Mouse (Mus musculus) midbrain, postnatal 0 days (tissue): ENCODE measurements around the gene Cfap99. TPM values are rescaled to one million over a fixed set of nuclear protein-coding genes. Genes with fewer than 3 reads are reported as not detected.
A peak's percentile ranks its signal among the peaks of the same experiment; 100 is the strongest.

Experiments used
- ATAC-seq: fragments of 200-750 bp; cut with Nextera tagmentation; 2 replicates; pipeline ENCODE4 v1.8.0; 2017; ENCODE audit warnings: moderate number of reproducible peaks, mild to moderate bottlenecking, moderate TSS enrichment, moderate library complexity; ENCODE audit not compliant: low FRiP score
- DNase-seq: peaks from one replicate; pipeline ENCODE4 v3.0.0-alpha.2; 2015; ENCODE audit warnings: low spot score
- H3K27ac ChIP-seq: fragments of 300-500 bp; sonication (generic); 2 replicates; pipeline ENCODE4 v1.5.1; 2014; ENCODE audit warnings: low read depth, mild to moderate bottlenecking, low read length, mixed read lengths
- H3K27me3 ChIP-seq: fragments of 300-500 bp; sonication (generic); 2 replicates; pipeline ENCODE4 v1.6.1; 2014; ENCODE audit warnings: low read length, control low read depth, mixed read lengths; ENCODE audit not compliant: insufficient read depth
- H3K36me3 ChIP-seq: fragments of 300-500 bp; sonication (generic); 2 replicates; pipeline ENCODE4 v1.6.1; 2014; ENCODE audit warnings: low read length, control low read depth, mixed read lengths; ENCODE audit not compliant: insufficient read depth
- H3K4me1 ChIP-seq: fragments of 300-500 bp; sonication (generic); 2 replicates; pipeline ENCODE4 v1.6.1; 2014; ENCODE audit warnings: mild to moderate bottlenecking, control low read depth, antibody characterized with exemption, low read length, mixed read lengths; ENCODE audit not compliant: insufficient read depth
- H3K4me2 ChIP-seq: fragments of 300-500 bp; sonication (generic); 2 replicates; pipeline ENCODE4 v1.6.1; 2014; ENCODE audit warnings: low read depth, mild to moderate bottlenecking, low read length, mixed read lengths; ENCODE audit not compliant: poor library complexity, severe bottlenecking
- H3K4me3 ChIP-seq: fragments of 300-500 bp; sonication (generic); 2 replicates; pipeline ENCODE4 v1.5.1; 2014; ENCODE audit warnings: low read depth, mild to moderate bottlenecking, low read length, moderate library complexity
- H3K9ac ChIP-seq: fragments of 300-500 bp; sonication (generic); replicated peaks from 2 replicates; pipeline ENCODE4 v1.6.1; 2014; ENCODE audit warnings: mild to moderate bottlenecking, low read length, moderate library complexity, mixed read lengths; ENCODE audit not compliant: poor library complexity, severe bottlenecking
- H3K9me3 ChIP-seq: fragments of 300-500 bp; sonication (generic); 2 replicates; pipeline ENCODE4 v1.6.1; 2016; ENCODE audit warnings: low read length, control low read depth
- CTCF ChIP-seq: IDR thresholded peaks from 2 replicates; pipeline ENCODE4 v1.5.1; 2016; ENCODE audit warnings: antibody characterized with exemption, mild to moderate bottlenecking
- WGBS: fragments of 180-500 bp; shearing (Covaris S2); extraction: QIAGEN DNeasy Blood & Tissue Kit; methylation state at CpG from one replicate; pipeline ENCODE4 v1.1.7; 2014; 5-methylcytosine and 5-hydroxymethylcytosine counted together
- polyA plus RNA-seq: library from polyadenylated mRNA; unstranded; fragments of >200 nt; fragmentation: Nextera tagmentation; extraction: Ambion mirVana; gene quantifications from 2 replicates; pipeline ENCODE4 v1.2.1, GENCODE M21; 2015
- total RNA-seq: library from RNA; depleted of rRNA; stranded (reverse); fragments of >200 nt; gene quantifications from 2 replicates; pipeline ENCODE4 v1.2.3, GENCODE M21; 2014

Cfap99 gene
- total and polyA plus RNA-seq, 2 experiments from 2014 or later: 0.37 to 2.1 TPM

DNA sequence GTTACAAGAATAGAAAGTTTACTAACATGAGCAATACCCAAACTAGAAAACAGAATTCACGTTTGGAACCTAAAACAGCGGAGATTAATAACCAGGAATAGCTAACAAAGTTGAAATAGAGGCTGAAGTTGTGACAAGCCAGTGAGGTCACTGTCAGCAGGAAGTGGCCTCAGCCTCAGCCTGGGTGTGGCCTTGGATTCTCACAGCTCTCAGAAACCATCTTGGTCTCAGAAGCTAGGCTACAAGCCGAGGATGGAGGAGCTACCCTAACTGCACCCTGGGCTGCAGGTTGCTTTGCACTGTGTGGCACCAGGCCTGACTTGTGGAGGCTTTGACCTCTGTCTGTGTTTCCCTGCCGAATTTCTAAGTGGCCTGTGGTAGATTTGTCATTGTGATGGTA lies 22.3 kb upstream of the Cfap99 start:
- WGBS: 81% methylated on average over 4 of the region's 4 CpGs
- H3K4me3 ChIP-seq: no peak overlapping the region
- H3K27ac ChIP-seq: no peak overlapping the region
- DNase-seq: no peak
- H3K9me3 ChIP-seq: no peaks in the 10 kb centered on the region
- H3K4me2 ChIP-seq: no peak overlapping the region
- no peaks in the 10 kb centered on the region for H3K27me3 ChIP-seq
- no peaks in the 10 kb centered on the region for H3K36me3 ChIP-seq
- no peak overlapping the region for H3K9ac ChIP-seq
- no peak for TF ChIP-seq CTCF
- no peaks in the 10 kb centered on the region for H3K4me1 ChIP-seq
- no peak for ATAC-seq

DNA sequence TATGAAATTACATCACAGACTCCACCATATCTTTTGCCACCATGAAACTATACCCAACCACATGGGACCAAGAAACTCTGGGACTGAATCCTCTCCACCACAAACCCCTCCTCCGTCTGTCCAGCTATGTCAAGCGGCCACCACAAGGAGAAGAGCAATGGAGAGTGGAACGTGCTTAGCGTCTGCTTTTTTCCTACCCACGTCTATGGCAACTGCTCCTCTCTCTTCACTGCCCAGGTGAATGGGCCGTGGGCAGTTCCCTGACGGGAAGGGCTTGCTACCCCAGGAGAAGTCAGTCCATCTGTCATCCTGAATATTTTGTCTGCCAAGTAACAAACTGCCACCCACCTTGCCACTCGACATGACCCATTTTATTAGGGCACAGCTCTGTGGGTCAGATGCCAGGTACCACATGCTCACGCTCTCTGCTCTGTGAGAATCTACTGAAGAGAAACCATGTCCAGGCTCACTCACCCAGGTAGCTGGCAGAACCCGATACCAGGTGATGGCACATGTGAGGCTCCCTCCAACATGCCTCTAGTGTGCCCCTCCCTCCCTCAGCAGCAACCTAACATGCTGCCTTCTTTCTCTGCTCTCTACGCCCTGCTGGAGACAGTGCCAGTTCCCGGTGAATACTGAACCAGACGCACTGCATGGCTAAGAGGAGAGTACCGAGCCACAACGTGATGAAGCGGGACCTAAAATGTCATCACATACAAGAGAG lies 19.0 kb upstream of the Cfap99 start:
- no peak overlapping the region for H3K4me3 ChIP-seq
- no peak overlapping the region for H3K9ac ChIP-seq
- H3K9me3 ChIP-seq: no peaks in the 10 kb centered on the region
- H3K27me3 ChIP-seq: no peaks in the 10 kb centered on the region
- ATAC-seq (no peak), DNase-seq (peak; percentile 51)
- no peaks in the 10 kb centered on the region for H3K36me3 ChIP-seq
- H3K27ac ChIP-seq: no peak overlapping the region
- 88% methylated on average over 16 of the region's 16 CpGs for WGBS
- no peaks in the 10 kb centered on the region for H3K4me1 ChIP-seq
- no peak overlapping the region for H3K4me2 ChIP-seq
- TF ChIP-seq CTCF: no peak

DNA sequence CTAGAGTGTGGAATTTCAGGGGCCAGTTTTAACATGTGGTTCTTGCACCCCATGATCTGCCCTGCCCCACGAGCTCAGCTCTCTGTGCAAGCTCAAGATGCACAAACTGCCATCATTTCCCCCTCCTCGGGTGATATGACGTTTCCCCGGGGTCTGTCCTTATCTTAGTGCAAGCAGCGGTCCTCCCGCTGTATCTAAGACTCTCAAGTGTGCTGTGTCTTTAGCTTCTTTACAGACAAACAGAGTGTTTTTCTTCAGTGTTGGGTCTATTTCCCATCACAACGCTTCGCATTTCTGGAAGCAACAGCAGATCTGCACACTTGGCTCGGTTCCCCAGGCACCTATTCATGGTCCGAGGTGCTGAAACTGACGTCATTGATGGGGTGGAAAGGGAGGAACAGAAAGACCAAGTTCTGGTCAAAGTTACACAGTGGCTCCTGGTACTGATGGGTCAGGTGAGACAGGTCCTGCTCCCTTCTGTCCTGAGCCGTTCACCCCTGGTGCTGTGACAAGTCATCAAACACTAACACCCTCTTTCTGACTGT lies 18.4 kb upstream of the Cfap99 start:
- no peaks in the 10 kb centered on the region for H3K4me1 ChIP-seq
- H3K9me3 ChIP-seq: no peaks in the 10 kb centered on the region
- no peaks in the 10 kb centered on the region for H3K36me3 ChIP-seq
- WGBS: 70% methylated on average over 12 of the region's 12 CpGs
- no peak for ATAC-seq
- H3K4me3 ChIP-seq: no peak overlapping the region
- H3K9ac ChIP-seq: no peak overlapping the region
- TF ChIP-seq CTCF: no peak
- no peak overlapping the region for H3K27ac ChIP-seq
- H3K27me3 ChIP-seq: no peaks in the 10 kb centered on the region
- H3K4me2 ChIP-seq: no peak overlapping the region
- no peak for DNase-seq

DNA sequence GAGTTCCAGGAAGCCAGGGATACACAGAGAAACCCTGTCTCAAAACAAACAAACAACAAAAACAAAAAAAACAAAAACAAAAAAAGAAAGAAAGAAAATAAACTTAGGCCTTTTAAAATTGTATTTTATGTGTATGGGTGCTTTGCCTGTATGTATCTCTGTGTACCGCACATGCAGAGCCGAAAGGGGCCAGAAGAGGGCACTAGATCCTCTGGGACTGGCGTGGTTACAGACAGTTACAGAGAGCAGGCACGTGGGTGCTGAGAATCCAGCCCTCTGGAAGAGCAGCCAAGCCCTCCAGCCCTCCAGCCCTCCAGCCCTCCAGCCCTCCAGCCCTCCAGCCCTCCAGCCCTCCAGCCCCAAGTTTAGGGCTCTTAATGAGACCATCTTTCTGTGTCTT lies 16.7 kb upstream of the Cfap99 start:
- Histone ChIP-seq H3K27ac (no peak overlapping the region), H3K4me1 (no peaks in the 10 kb centered on the region), H3K4me3 (no peak overlapping the region), H3K4me2 (no peak overlapping the region), H3K9ac (no peak overlapping the region), H3K36me3 (no peaks in the 10 kb centered on the region), H3K27me3 (no peaks in the 10 kb centered on the region), H3K9me3 (no peaks in the 10 kb centered on the region)
- TF ChIP-seq CTCF: peak; percentile 63
- no peak for ATAC-seq
- 33% methylated on average over 4 of the region's 4 CpGs for WGBS
- no peak for DNase-seq

DNA sequence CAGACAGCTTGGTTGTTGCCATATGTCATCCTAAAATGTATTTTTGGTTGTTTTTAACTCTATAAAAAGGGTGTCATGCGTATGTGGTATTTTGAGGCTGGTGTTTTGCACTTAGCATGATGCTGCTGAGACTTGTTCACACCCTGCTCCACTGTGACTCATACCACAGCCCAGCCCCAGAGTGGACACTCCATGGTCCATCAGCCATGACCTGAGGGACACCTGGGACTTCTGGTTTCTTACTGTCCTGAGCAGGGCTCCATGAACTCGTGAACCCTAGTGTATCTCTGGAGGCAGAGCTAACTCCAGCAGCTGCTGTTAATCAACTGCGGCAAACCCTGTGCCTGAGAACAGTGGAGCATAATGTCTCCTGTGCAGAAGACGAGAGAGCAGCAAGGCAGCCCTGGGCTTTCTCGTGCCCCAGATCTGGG lies 15.1 kb upstream of the Cfap99 start:
- H3K36me3 ChIP-seq: no peaks in the 10 kb centered on the region
- DNase-seq (no peak), ATAC-seq (no peak)
- H3K27ac ChIP-seq: no peak overlapping the region
- TF ChIP-seq CTCF: no peak
- no peaks in the 10 kb centered on the region for H3K4me1 ChIP-seq
- H3K4me3 ChIP-seq: no peak overlapping the region
- H3K9ac ChIP-seq: no peak overlapping the region
- no peaks in the 10 kb centered on the region for H3K9me3 ChIP-seq
- H3K27me3 ChIP-seq: no peaks in the 10 kb centered on the region
- 73% methylated on average over 5 of the region's 5 CpGs for WGBS
- no peak overlapping the region for H3K4me2 ChIP-seq

DNA sequence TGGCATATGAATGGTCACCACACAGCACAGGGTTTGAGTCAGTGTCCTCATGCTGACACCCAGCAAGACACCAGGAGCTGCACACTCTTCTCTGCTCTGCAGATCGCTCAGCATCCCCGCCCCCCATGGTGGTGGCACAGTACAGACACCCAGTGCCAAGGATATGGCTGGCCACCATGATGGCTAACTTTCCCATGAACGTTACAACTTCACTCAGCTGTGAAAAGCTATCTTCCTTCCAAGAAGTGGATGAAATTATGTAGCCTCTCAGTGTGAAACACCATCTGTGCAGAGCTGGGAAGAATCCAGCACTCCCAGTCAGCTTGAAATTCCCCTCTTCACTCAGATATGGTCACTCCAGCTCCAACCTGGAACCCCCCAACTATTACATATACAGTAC lies 14.1 kb upstream of the Cfap99 start:
- peak; percentile 43 for DNase-seq
- ATAC-seq: no peak

More for the DNA sequence above, 14.1 kb upstream of the Cfap99 start:
- Histone ChIP-seq H3K27ac (no peak overlapping the region), H3K36me3 (no peaks in the 10 kb centered on the region), H3K4me1 (no peaks in the 10 kb centered on the region), H3K4me2 (no peak overlapping the region), H3K9ac (no peak overlapping the region), H3K27me3 (no peaks in the 10 kb centered on the region), H3K9me3 (no peaks in the 10 kb centered on the region), H3K4me3 (no peak overlapping the region)
- no peak for TF ChIP-seq CTCF
- WGBS: 81% methylated on average over 3 of the region's 3 CpGs
